Mouse (Mus musculus): ENCODE measurements at regions not wholly inside any gene's neighbourhood (a gene's known extent, or its start where the extent isn't known, plus 50 kb on each side); places are given as distances from the start of the nearest gene placed in this dataset.
"Not testable (repeated sequence)": the region's sequence is repeated elsewhere in the genome, so short reads cannot be mapped to it uniquely, and the experiment has no call there.

DNA sequence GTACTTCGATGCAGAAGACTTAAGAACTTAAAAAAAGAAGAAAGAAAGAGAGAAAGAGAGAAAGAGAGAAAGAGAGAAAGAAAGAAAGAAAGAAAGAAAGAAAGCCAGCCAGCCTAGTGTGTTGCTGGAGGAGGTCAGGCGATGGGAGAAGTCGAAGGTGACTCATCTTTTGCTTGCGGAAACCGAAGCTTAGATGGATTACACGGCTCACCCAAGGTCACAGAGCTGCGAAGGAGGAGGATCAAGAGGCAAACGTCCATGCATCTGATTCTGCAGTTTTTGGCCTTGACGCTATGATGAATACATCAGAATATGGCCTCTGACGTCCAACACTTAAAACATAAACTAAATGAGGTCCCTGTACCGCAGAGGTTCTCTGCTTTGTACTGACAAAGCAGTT, 192.4 kb upstream of the Tmem45b start:
- ATAC-seq (replicated peaks; ENCODE audit: insufficient number of reproducible peaks, low FRiP score, low TSS enrichment, poor library complexity, severe bottlenecking): no peak

DNA sequence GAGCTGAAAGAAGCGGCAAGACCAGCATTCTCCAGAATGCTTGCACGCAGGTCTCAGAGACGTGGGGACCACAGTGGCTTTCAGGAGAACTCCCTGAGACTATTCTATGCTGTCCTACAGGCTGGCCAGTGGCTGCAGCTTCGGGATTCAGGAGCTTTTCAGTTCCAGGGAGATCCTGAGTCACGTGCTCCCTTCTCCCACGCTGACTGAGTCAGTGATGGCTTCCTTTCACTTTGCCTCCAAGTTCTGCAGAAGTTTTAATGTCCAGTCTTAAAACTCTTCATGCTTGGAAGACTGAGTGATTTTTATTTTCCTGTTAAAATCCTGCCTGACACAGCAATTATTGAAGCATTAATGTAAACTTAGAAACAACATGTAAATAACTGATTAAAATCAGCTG, 190.5 kb upstream of the Tmem45b start:
- no peak for ATAC-seq (replicated peaks; ENCODE audit: insufficient number of reproducible peaks, low FRiP score, low TSS enrichment, poor library complexity, severe bottlenecking)

DNA sequence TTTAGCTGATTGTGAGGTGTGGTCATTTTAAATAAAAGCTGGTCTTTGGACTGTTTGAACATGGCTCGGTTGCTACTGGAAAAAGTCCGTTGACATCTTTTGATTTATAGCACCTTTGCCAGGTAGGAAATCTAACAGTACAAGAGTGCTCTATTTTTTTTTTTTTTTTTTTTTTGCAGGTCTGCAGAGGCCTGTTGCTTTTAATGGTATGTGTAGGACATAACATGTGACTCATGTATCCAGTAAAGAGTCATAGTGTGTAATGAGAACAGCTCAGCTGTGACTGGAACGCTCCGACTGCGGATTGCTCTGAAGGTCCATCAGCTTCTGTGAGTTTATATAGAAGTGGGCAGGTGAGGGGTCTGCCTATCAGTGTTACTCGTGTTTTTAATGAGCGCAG, 190.0 kb upstream of the Tmem45b start:
- no peak for ATAC-seq (replicated peaks; ENCODE audit: insufficient number of reproducible peaks, low FRiP score, low TSS enrichment, poor library complexity, severe bottlenecking)

DNA sequence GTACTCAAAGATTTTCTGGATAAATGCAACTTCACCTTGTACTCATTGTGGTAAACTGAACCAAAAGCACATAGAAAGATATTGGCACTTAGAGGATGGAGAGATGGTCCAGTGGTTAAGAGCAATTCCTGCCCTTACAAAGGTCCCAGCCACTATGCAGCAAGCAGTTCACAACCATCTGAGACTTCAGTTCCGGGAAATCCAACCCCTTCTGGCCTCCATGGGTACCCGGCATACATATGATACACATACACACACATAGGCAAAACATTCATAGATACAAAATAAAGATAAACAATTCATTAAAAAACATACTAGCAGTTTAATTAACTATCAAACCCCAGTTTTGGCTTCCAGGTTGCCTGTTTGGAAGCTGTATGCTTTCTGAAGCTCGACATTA, 189.5 kb upstream of the Tmem45b start:
- ATAC-seq (replicated peaks; ENCODE audit: insufficient number of reproducible peaks, low FRiP score, low TSS enrichment, poor library complexity, severe bottlenecking): no peak

DNA sequence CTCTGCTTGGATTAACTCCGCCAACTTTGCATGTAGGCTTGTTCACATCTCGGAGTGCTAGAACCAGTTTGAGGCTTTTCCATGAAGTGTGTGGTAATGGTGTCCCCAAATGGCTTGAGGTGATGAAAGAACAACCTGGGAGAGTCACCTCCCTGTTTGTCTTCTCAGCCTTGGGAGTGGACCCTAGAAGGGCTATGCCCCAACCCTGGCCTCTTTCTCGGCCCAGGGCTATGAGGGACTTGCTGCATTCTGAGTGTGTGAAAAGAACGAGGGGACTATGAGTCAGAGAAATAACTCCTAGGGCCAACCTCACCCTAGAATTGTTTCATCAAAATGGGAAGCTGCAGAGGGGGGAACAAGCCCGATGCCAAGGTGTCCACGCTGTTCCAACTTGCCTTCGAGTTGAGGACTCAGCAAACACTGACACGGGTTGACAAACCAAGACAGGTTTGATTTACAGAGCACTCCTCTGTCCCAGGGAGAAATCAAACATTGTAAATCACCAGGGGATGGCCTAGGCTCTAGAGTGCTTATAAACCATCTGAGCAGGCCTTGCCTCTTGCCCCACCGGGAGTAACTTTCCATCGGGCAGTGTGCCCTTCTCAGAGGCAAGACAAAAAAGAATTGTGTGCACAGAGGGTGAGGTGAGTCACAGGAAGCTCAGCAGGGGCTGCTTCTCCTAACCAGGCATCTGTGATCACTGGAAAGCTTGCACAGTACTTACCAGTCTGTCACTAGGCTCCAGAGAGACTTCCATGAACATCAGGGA, 186.3 kb upstream of the Tmem45b start:
- ATAC-seq (replicated peaks; ENCODE audit: insufficient number of reproducible peaks, low FRiP score, low TSS enrichment, poor library complexity, severe bottlenecking): no peak

DNA sequence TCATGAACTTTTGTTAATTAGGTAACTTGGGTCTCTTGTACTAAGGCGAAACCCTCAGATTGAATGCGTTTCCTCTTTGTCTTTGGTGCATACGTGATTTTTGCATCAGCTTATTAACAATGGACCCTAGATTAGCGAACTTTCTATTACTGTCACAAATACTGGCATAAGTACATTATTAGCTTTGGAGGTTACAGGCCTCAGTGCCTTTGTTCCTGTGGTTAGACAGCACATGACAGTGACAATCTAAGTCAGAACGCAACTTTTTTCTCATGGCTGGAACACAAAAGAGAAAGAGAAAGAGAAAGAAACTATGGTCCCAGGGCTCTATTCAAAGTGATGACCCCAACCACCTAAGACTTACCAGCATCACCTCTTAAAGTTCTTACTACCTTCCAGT, 184.8 kb upstream of the Tmem45b start:
- no peak for ATAC-seq (replicated peaks; ENCODE audit: insufficient number of reproducible peaks, low FRiP score, low TSS enrichment, poor library complexity, severe bottlenecking)

DNA sequence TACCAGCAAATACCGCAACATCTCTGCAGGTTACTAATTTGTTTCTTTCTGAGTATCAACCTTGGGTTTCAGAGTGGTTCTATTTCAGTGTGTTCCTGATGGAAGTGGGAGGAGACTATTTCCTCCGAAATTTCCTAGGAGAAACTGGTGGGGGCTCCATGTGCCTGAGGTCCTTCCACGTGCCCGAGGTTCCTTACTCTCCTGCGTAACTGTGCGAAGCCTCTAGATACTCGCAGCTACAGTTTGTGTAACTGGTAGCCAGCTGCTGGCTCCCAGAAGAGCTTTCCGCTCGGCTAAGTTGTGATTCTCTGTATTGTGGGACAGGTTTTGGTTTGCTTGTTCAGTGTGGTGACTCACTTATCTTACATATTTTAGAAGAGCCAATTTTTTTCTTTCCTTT, 184.3 kb upstream of the Tmem45b start:
- no peak for ATAC-seq (replicated peaks; ENCODE audit: insufficient number of reproducible peaks, low FRiP score, low TSS enrichment, poor library complexity, severe bottlenecking)

DNA sequence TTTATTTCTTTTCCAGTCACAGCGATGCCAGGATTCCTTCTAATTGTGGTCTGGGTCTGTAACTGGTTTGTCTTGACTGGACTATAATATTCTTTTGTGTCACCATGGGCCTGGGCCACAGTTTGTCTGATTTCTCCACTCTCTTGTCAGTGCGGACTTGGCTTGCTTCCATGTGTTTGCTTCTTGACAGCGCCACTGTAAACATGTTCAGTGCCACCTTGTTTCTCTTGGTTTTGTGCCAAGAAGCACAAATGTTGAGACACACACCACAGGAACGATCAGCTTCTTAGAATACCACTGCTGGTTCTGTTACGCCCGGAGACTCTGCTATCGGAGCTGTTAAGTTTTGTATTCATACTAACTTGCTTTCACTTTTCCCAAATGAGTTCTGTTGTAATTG, 180.9 kb upstream of the Tmem45b start:
- ATAC-seq (replicated peaks; ENCODE audit: insufficient number of reproducible peaks, low FRiP score, low TSS enrichment, poor library complexity, severe bottlenecking): no peak

DNA sequence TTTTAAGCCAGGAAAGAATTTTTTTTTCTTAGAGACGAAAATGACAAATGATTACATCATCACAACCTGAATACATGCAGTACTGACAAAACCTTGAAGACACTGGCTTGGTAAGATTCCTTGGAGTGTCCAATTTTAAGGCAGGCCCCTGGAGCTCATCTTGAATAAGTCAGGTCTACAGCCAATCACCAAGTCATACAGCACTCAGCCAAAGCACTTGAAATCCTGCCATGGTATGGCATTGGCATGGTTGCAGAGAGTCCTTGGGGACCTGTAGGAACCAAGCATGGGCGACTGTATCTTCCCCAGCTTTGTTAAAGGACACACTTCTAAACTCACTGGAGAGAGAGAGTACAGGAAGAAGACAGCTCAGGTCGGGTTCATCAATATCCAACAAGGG, 179.8 kb upstream of the Tmem45b start:
- ATAC-seq (replicated peaks; ENCODE audit: insufficient number of reproducible peaks, low FRiP score, low TSS enrichment, poor library complexity, severe bottlenecking): no peak

DNA sequence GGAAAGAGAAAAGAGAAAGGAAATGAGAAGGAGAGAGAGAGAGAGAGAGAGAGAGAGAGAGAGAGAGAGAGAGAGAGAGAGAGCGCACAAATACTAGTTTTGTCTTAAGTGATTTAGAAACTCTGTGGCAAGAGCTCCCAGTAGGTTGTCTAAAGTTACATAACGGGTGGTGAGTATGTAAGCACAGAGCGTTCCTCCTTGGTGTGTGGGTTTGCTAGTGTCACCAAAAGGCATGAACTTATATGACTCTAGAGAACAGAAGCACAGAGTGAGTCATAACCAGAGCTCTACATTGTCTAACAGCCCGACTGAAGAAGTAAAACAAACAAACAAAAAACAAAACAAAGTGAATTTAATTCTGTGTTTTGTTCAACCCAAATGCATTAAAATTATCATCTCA, 177.9 kb upstream of the Tmem45b start:
- ATAC-seq (replicated peaks; ENCODE audit: insufficient number of reproducible peaks, low FRiP score, low TSS enrichment, poor library complexity, severe bottlenecking): no peak

DNA sequence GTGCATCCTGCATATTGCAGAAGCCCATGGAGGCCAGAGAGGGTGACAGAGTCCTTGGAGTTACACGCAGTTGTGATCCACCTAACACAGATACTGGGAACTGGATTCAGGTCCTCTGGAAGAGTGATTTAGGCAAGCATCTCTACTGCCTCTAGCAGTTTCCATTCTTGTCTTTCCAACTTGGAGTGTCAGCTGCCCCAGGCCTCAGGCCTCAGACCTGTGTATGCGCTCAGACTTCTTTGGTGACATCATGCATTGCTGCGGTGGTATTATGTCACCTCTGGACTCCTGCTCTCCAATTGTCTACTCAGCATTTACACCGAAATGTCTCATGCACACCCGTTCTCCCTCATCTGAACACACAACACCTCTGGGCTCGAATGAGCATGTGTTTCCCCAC, 164.0 kb upstream of the Tmem45b start:
- no peak for ATAC-seq (replicated peaks; ENCODE audit: insufficient number of reproducible peaks, low FRiP score, low TSS enrichment, poor library complexity, severe bottlenecking)

DNA sequence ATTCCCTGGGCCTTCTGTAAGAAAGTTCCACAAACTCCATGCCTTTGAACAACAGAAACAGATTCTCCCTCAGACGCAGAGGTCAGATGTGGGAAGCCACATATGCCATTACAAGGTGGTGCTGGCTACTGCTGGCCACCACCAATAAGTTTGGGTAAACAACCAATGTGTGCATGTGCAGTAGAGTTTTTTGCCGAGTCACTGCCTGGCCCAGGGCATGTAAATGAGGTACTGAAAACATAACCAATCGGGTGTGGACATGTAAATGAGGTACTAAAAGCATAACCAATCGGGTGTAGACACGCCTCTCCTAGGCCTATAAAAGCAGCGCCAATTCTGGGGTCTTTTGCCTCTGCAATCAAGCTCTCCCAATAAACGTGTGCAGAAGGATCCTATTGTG, 157.3 kb upstream of the Tmem45b start:
- ATAC-seq (replicated peaks; ENCODE audit: insufficient number of reproducible peaks, low FRiP score, low TSS enrichment, poor library complexity, severe bottlenecking): not testable (repeated sequence)

DNA sequence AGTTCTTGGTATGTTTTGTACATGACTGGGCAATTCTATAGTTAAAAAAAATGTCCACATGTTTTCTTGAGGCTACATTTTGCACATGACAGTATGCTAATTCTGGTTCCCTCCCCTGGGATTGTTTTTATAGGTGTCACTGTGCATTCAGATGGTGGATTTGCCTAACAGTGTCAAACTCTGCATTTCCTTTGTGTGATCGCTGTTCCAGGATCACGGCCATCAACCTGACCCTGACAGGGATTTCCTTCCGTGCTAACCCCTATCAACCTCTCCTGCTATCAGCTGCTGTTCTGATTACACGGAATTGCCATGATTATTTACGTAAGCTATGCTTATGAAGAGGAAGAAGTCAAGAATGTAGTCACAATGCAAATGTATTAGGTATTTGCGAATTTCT, 155.1 kb upstream of the Tmem45b start:
- no peak for ATAC-seq (replicated peaks; ENCODE audit: insufficient number of reproducible peaks, low FRiP score, low TSS enrichment, poor library complexity, severe bottlenecking)

DNA sequence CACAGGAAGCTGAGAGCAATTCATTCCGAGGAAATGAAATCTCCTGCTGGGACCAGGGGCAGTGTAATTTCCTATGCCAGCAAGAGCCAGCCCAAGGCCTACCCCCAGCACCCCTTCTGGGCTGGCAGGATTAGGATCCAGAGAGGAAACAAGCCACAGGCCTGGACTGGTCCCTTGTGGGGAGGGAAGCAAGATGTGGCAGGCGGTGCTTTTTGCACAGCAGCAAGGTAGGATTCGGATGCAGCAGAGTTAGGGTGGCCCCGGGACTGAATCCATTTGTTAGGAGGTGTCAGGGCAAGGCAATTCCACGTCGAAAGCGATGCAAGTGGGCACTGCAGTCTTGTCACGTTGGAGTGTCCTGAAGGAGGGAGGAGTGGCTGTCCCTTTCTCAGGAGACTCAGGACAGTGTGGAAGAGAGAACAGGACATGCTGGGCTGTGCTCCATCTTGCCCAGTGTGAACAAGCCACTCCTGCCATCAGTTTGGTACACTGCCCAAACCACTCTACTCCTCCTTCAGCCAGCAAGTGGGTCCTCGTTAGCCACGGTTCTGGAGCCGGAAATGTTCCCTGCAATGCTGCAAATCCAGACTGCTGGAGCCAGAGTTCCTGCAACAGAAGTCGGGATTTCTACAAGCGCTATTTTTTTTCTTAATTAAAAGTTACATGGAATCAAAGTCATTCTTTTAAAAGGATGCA, 150.1 kb upstream of the Tmem45b start:
- no peak for ATAC-seq (replicated peaks; ENCODE audit: insufficient number of reproducible peaks, low FRiP score, low TSS enrichment, poor library complexity, severe bottlenecking)

DNA sequence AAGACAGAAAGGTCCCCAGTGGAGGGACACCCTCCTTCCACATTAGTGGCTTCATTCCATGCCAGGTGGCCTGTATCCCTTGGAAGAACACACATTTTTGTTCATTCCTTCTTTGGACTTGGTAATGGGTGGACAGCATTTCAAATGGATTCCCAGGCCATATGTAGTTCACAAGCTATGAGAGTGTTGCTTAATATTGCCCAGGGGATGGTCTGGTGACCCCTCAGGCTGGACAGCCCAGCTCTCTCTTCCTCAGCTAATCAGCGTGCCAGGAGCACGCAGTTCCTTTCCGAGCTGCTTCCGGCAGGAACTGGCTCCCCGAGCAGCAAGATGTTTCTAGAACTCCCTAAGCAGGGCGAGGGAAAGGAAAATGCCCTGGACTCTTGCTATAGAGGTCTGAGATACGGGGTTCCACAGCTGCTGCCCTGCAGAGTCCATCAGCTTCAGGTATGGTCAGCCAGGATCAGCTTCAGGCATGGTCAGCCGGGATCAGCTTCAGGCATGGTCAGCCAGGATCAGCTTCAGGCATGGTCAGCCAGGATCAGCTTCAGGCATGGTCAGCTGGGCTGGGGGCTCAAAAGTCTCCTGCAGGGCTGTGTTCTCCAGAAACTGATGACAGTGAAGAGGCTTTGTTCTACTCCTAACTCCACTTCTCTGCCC, 146.9 kb upstream of the Tmem45b start:
- ATAC-seq (replicated peaks; ENCODE audit: insufficient number of reproducible peaks, low FRiP score, low TSS enrichment, poor library complexity, severe bottlenecking): no peak

DNA sequence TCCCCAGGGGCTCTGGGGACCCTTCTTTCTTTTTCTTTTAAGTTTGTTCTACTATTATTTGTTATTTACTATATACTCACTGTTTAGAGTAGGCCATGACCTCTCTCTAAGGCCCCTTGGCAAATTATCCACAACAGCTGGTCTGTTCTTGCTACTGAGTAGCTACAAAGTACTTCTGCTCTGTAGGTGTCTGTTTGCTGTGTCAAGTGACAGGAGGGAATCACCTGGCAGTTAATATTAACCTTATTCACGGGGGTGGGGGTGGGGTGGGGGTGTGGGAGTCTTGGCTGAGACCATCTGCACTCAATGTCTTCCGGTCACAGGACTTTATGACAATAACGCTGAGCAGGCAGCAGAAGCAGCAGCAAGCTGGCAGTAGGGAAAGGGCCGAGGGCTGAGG, 146.4 kb upstream of the Tmem45b start:
- no peak for ATAC-seq (replicated peaks; ENCODE audit: insufficient number of reproducible peaks, low FRiP score, low TSS enrichment, poor library complexity, severe bottlenecking)

DNA sequence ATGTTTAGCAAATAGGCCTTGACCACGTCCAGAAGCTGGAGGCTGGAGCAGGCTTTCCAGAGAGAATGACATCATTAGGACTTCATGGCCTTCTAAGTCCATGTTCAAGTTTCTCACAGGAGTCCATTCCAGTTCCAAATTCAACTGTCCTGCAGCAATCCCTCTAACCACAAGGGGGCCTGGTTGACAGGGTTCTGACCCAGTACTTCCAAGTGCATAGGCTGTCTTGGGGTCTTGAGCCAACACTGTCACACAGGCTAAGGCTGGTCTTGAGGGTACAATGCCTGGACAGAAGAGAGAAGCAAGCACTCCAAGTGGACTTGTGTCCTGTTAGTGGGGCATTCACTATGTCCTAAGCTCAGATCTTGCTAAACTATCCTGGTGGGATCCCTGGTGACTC, 145.9 kb upstream of the Tmem45b start:
- no peak for ATAC-seq (replicated peaks; ENCODE audit: insufficient number of reproducible peaks, low FRiP score, low TSS enrichment, poor library complexity, severe bottlenecking)

DNA sequence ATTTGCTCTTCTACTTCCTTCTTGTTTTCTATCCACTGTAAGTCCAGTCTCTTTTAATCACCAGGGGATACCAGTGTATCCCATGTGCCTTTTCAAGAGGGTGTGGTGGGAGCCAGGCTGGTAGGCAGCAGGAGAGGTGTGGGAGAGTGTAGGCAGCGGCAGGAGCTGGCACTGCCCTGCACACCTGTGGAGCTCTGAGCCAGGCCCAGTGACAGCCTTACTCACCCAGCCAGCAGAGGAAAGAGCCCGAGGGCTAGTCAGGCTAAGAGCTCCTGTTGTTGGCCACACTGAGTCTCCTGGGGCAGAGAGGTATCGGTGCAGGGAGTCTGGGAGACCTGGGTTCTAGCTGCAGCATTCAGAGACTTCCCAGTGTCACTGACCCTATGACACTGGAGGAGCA, 145.5 kb upstream of the Tmem45b start:
- no peak for ATAC-seq (replicated peaks; ENCODE audit: insufficient number of reproducible peaks, low FRiP score, low TSS enrichment, poor library complexity, severe bottlenecking)

DNA sequence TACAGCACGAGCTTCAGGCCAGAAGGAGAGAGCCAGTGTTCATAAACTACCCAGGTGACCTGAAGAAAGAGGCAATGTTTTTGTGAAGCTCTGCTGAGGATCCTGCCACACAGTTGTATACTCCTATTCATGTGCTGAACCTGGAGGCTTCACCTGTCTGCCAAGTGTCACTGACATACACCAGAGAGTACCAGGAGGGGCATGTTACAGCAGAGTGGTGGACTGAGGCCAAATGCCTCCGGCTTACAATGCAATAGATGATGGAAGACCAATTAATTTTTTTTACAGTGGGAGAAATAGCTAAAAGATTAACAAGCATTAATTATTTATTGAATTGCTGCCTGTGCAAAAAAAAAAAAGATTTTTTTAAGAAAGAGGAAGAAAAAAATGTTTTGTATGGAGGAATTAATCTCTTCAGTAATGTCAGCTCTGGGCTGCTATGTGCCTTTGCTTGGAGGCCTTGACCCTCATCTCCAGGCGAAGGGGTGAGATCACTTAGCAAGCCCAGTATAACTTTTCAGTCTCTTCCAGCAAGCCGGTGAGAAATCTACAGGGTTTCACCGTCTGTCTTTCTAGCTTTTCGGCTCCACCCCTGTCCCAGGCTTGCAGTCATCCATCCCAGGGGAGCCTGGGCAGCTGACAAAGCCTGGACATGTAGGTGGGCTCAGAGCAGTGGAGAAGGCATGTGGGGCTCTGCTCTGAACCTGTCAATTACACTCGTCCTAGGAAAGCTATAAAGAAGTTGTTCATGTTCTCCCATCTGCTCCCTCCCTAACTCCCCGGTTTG, 144.0 kb upstream of the Tmem45b start:
- ATAC-seq (replicated peaks; ENCODE audit: insufficient number of reproducible peaks, low FRiP score, low TSS enrichment, poor library complexity, severe bottlenecking): no peak
